Mouse (Mus musculus) stomach, embryonic 14.5 days (tissue): ENCODE results near the gene Atp4b. TPM values are rescaled to one million over a fixed set of nuclear protein-coding genes. Genes with fewer than 3 reads are reported as not detected.

Experiments used
- ATAC-seq: fragments of 200-750 bp; cut with Nextera tagmentation; 2 replicates; pipeline ENCODE4 v1.8.0; 2017; ENCODE audit warnings: low read depth, moderate TSS enrichment; ENCODE audit not compliant: insufficient number of reproducible peaks, insufficient read depth, low FRiP score
- H3K27ac ChIP-seq: fragments of 300-500 bp; sonication (generic); 2 replicates; pipeline ENCODE4 v1.5.1; 2014; ENCODE audit warnings: mild to moderate bottlenecking, low read length, moderate library complexity, mixed read lengths
- H3K27me3 ChIP-seq: fragments of 300-500 bp; sonication (generic); 2 replicates; pipeline ENCODE4 v1.6.1; 2014; ENCODE audit warnings: low read length, control low read depth, mixed read lengths; ENCODE audit not compliant: control insufficient read depth, insufficient read depth
- H3K36me3 ChIP-seq: fragments of 300-500 bp; sonication (generic); 2 replicates; pipeline ENCODE4 v1.6.1; 2014; ENCODE audit warnings: mild to moderate bottlenecking, control low read depth, low read length, moderate library complexity, mixed read lengths; ENCODE audit not compliant: control insufficient read depth, insufficient read depth
- H3K4me1 ChIP-seq: fragments of 300-500 bp; sonication (generic); 2 replicates; pipeline ENCODE4 v1.6.1; 2014; ENCODE audit warnings: low read length, control low read depth, mixed read lengths; ENCODE audit not compliant: control insufficient read depth, insufficient read depth
- H3K4me2 ChIP-seq: fragments of 300-500 bp; sonication (generic); replicated peaks from 2 replicates; pipeline ENCODE4 v1.6.1; 2014; ENCODE audit warnings: low read depth, low read length, control low read depth
- H3K4me3 ChIP-seq: fragments of 300-500 bp; sonication (generic); 2 replicates; pipeline ENCODE4 v1.5.1; 2014; ENCODE audit warnings: low read depth, low read length, control low read depth
- H3K9ac ChIP-seq: fragments of 300-500 bp; sonication (generic); replicated peaks from 2 replicates; pipeline ENCODE4 v1.6.1; 2014; ENCODE audit warnings: low read depth, mild to moderate bottlenecking, control low read depth, low read length, moderate library complexity, mixed read lengths
- H3K9me3 ChIP-seq: fragments of 300-500 bp; sonication (generic); 2 replicates; pipeline ENCODE4 v1.6.1; 2016; ENCODE audit warnings: low read depth, low read length, control low read depth; ENCODE audit not compliant: control insufficient read depth
- WGBS: fragments of 180-500 bp; shearing (Covaris S2); extraction: QIAGEN DNeasy Blood & Tissue Kit; methylation state at CpG from one replicate; pipeline ENCODE4 v1.1.7; 2014; 5-methylcytosine and 5-hydroxymethylcytosine counted together
- polyA plus RNA-seq: library from polyadenylated mRNA; unstranded; fragments of >200 nt; fragmentation: Nextera tagmentation; extraction: Ambion mirVana; gene quantifications from 2 replicates; pipeline ENCODE4 v1.2.1, GENCODE M21; 2014

Atp4b gene
- 16.0 and 16.7 TPM in 2 replicates for polyA plus RNA-seq

- Histone ChIP-seq H3K4me2 (no peak within 1 kb of the TSS), H3K36me3 (no peaks in the 10 kb centered on the region), H3K9ac (no peak within 1 kb of the TSS), H3K9me3 (no peaks in the 10 kb centered on the region), H3K4me1 (no peaks in the 10 kb centered on the region), H3K27ac (no peak within 1 kb of the TSS), H3K27me3 (no peaks in the 10 kb centered on the region), H3K4me3 (no peak within 1 kb of the TSS)
- ATAC-seq, result peak; percentile 42; the same call in 1 of the 2 replicates
- WGBS, result 81% methylated on average over 5 of the region's 5 CpGs
Measured at GRCm38 (mm10) chr8:13396725-13397124, at the start of gene Atp4b. Gene Atp4b (minus strand): TSS chr8:13396825.

GRCm38 (mm10) chr8:13442152-13442551 is 45.5 kb upstream of the Atp4b start:
- Histone ChIP-seq H3K4me2 (no peak overlapping the region), H3K4me3 (no peak overlapping the region), H3K4me1 (no peaks in the 10 kb centered on the region), H3K9me3 (no peaks in the 10 kb centered on the region), H3K27me3 (no peaks in the 10 kb centered on the region), H3K27ac (no peak overlapping the region), H3K36me3 (no peaks in the 10 kb centered on the region), H3K9ac (no peak overlapping the region)
- ATAC-seq, result no peak
- WGBS, result 85% methylated on average over 2 of the region's 2 CpGs

- Histone ChIP-seq H3K9ac (no peak overlapping the region), H3K9me3 (no peaks in the 10 kb centered on the region), H3K4me1 (no peaks in the 10 kb centered on the region), H3K27ac (no peak overlapping the region), H3K4me2 (no peak overlapping the region), H3K4me3 (no peak overlapping the region), H3K36me3 (no peaks in the 10 kb centered on the region), H3K27me3 (peaks cover 8% of the 10 kb centered on the region; the same call in 1 of the 2 replicates)
- ATAC-seq, result no peak
- WGBS, result 69% methylated on average over 2 of the region's 2 CpGs
Measured at GRCm38 (mm10) chr8:13437531-13437930, 40.9 kb upstream of the Atp4b start.

- peaks cover 8% of the 10 kb centered on the region; the same call in 1 of the 2 replicates for H3K27me3 ChIP-seq
- no peak overlapping the region for H3K9ac ChIP-seq
- H3K4me2 ChIP-seq, result no peak overlapping the region; the same call in 1 of the 2 replicates
- no peak overlapping the region for H3K4me3 ChIP-seq
- no peaks in the 10 kb centered on the region for H3K9me3 ChIP-seq
- WGBS, result 12% methylated on average over 8 of the region's 8 CpGs
- H3K4me1 ChIP-seq, result no peaks in the 10 kb centered on the region
- no peak for ATAC-seq
- no peak overlapping the region for H3K27ac ChIP-seq
- H3K36me3 ChIP-seq, result no peaks in the 10 kb centered on the region
Measured at GRCm38 (mm10) chr8:13436052-13436451, 39.4 kb upstream of the Atp4b start.

- Histone ChIP-seq H3K27ac (no peak within 1 kb of the TSS), H3K4me1 (no peaks in the 10 kb centered on the region), H3K36me3 (no peaks in the 10 kb centered on the region), H3K9ac (no peak within 1 kb of the TSS), H3K4me3 (no peak within 1 kb of the TSS), H3K9me3 (no peaks in the 10 kb centered on the region), H3K4me2 (no peak within 1 kb of the TSS; the same call in 1 of the 2 replicates), H3K27me3 (peaks cover 8% of the 10 kb centered on the region; the same call in 1 of the 2 replicates)
- 18% methylated on average over 10 of the region's 10 CpGs for WGBS
- ATAC-seq, result no peak
Measured at GRCm38 (mm10) chr8:13434889-13435288, 38.3 kb upstream of the Atp4b start, which contains the start of gene Tmem255b. Gene Tmem255b (plus strand): TSS chr8:13435189.

GRCm38 (mm10) chr8:13433130-13433529 is 36.5 kb upstream of the Atp4b start:
- 67% methylated on average over 5 of the region's 5 CpGs for WGBS
- Histone ChIP-seq H3K27me3 (peaks cover 8% of the 10 kb centered on the region; the same call in 1 of the 2 replicates), H3K4me1 (no peaks in the 10 kb centered on the region), H3K27ac (no peak overlapping the region), H3K9ac (no peak overlapping the region), H3K4me3 (no peak overlapping the region), H3K4me2 (no peak overlapping the region), H3K9me3 (no peaks in the 10 kb centered on the region), H3K36me3 (no peaks in the 10 kb centered on the region)
- no peak for ATAC-seq

GRCm38 (mm10) chr8:13430866-13431265 is 34.2 kb upstream of the Atp4b start:
- Histone ChIP-seq H3K4me2 (no peak overlapping the region), H3K4me1 (no peaks in the 10 kb centered on the region), H3K27ac (no peak overlapping the region), H3K27me3 (peaks cover 8% of the 10 kb centered on the region; the same call in 1 of the 2 replicates), H3K9ac (no peak overlapping the region), H3K9me3 (no peaks in the 10 kb centered on the region), H3K36me3 (no peaks in the 10 kb centered on the region), H3K4me3 (no peak overlapping the region)
- no peak for ATAC-seq

- ATAC-seq, result no peak
- Histone ChIP-seq H3K9ac (no peak overlapping the region), H3K27me3 (peaks cover 5% of the 10 kb centered on the region; the same call in 1 of the 2 replicates), H3K4me3 (no peak overlapping the region), H3K9me3 (no peaks in the 10 kb centered on the region), H3K36me3 (no peaks in the 10 kb centered on the region), H3K27ac (no peak overlapping the region), H3K4me2 (no peak overlapping the region), H3K4me1 (no peaks in the 10 kb centered on the region)
- WGBS, result 75% methylated on average over 7 of the region's 7 CpGs
Measured at GRCm38 (mm10) chr8:13430412-13430811, 33.8 kb upstream of the Atp4b start.

GRCm38 (mm10) chr8:13428156-13428555 is 31.5 kb upstream of the Atp4b start:
- H3K4me2 ChIP-seq, result no peak overlapping the region
- H3K9ac ChIP-seq, result no peak overlapping the region
- no peaks in the 10 kb centered on the region for H3K9me3 ChIP-seq
- ATAC-seq, result no peak
- 80% methylated on average over 9 of the region's 9 CpGs for WGBS
- no peaks in the 10 kb centered on the region for H3K36me3 ChIP-seq
- no peaks in the 10 kb centered on the region for H3K4me1 ChIP-seq
- no peaks in the 10 kb centered on the region for H3K27me3 ChIP-seq
- H3K4me3 ChIP-seq, result no peak overlapping the region
- H3K27ac ChIP-seq, result no peak overlapping the region
